Mouse (Mus musculus): ENCODE results near the gene Slc6a2.

Slc6a2 gene

DNA sequence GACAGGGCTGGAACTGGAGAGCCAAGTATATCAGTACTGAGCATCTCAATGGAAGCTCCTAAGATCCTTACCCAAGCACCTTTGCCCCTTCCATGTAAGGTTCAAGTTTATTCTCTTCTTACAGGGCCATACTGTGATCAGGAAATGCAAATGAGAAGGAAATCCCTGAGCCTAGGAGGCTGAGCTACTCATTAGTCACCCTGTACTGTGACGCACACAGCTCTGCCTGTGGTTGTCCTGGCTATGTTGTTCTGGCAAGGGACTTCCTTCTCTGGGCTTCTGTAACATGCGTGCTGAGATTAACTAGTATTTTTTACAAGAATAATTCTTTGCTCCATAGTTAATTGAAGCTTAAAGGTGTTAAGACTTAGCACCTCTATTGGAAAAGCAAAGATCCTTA, 70.8 kb downstream of the Slc6a2 start:
- DNase-seq (ENCODE audit: low spot score) = no peak

GRCm38 (mm10) chr8:93038831-93039230, 79.0 kb downstream of the Slc6a2 start:
- no peak for DNase-seq (ENCODE audit: low spot score)

DNA sequence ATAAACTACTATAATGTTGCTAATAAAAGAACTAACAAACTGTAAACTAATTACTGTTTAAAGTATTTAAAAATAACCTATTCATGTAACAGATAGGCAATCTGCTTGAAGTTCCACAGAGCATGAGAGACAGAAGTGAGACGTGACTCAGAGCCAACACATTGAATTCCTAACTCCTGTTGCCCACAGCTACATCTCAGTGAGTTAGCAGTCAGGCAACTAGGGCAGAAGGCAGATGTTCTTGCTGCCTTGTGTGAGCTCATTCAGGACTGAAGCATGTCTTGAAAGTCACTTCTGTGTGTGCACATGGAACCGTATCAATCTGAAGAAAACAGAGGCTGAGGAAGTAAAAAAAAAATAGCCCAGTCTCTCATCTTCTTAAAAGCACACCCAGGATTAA, 80.4 kb downstream of the Slc6a2 start:
- DNase-seq (ENCODE audit: low spot score) = no peak

GRCm38 (mm10) chr8:93040776-93041567, 81.1 kb downstream of the Slc6a2 start:
- no peak for DNase-seq (ENCODE audit: low spot score)

GRCm38 (mm10) chr8:93043083-93043482, 83.2 kb downstream of the Slc6a2 start:
- DNase-seq (ENCODE audit: low spot score) = no peak

DNA sequence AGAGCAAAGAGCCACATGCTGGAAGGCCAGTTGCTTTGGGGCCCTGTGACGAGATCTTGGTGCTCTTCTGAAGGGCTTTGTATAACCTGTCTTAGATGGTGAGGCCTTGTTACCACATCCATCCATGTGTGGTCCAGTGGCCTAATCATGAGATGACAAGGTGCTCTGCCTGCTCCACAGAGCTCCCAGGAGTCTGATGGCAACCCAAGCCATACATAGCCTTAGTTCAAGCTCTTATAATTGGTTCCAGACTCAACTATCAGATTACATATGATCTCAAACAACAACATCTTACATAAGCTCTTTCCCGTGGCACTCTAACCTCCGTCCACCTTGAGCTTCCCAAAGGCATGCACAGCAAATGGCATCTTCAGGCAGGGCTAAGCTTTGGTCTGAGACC, 88.2 kb downstream of the Slc6a2 start, which contains the start of gene Ces1a:
Ces1a (minus strand) TSS at position 101 of the 400 bp plus-strand sequence.
- no peak for DNase-seq (ENCODE audit: low spot score)

DNA sequence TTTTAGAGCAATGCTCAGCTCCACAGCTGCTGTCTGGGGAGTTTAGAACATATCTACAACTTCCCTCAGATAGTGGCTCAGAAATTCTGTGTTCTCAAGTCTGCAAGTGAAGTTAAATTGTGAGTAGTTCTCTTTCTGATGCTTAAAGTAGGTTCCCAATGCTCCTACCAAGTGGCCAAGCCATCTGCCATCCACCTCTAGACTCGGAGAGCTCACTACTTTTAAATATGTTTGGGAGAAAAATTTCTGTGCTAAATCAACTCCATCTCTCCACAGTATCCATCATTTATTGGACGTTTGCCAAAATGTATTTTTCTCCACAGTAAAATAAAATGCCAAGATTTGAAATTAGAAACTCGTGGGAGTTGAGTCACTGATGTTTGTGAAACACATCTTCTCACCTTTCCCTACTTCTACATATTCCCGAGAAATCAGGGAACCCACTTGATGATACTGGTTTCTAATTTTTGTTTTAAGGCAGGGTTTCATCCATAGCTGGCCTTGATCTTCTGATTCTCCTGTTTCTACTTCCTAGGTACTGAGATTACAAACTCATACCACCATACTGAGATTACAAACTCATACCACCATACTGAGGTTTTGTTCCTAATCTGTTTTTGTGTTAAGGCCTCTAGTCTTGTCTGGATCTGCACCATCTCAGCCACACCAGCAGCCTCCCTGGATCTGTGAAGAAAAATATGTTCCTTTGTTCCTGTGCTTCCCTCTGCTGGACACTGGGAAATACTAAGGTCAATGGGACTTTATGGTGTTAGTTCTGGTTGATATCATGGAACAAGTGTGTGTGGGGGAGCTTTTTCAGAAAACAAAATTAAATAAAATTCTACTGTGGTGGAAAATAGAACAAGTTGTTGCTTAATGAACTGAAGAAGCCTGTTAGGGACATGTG, 88.9 kb downstream of the Slc6a2 start:
- no peak for DNase-seq (ENCODE audit: low spot score)
